Mouse (Mus musculus) embryonic facial prominence, embryonic 11.5 days (tissue): Measurements from ENCODE around the gene Inka1. TPM values are rescaled to one million over a fixed set of nuclear protein-coding genes. Genes with fewer than 3 reads are reported as not detected.

ENCODE experiments used
- ATAC-seq: fragments of 200-750 bp; cut with Nextera tagmentation; replicated peaks from 2 replicates; pipeline ENCODE4 v1.8.0; 2017; ENCODE audit warnings: low read depth; ENCODE audit not compliant: insufficient number of reproducible peaks, low FRiP score, low TSS enrichment
- DNase-seq: peaks from one replicate; pipeline ENCODE4 v3.0.0-alpha.2; 2015; ENCODE audit warnings: low spot score
- H3K27ac ChIP-seq: fragments of 300-500 bp; sonication (generic); replicated peaks from 2 replicates; pipeline ENCODE4 v1.5.1; 2014; ENCODE audit warnings: mild to moderate bottlenecking, low read depth, low read length, control low read depth
- H3K27me3 ChIP-seq: fragments of 300-500 bp; sonication (generic); 2 replicates; pipeline ENCODE4 v1.6.1; 2014; ENCODE audit warnings: mild to moderate bottlenecking, low read length, moderate library complexity, mixed read lengths; ENCODE audit not compliant: control insufficient read depth, insufficient read depth
- H3K36me3 ChIP-seq: fragments of 300-500 bp; sonication (generic); replicated peaks from 2 replicates; pipeline ENCODE4 v1.6.1; 2014; ENCODE audit warnings: low read depth, mild to moderate bottlenecking, low read length, moderate library complexity, mixed read lengths; ENCODE audit not compliant: control insufficient read depth, insufficient read depth
- H3K4me1 ChIP-seq: fragments of 300-500 bp; sonication (generic); 2 replicates; pipeline ENCODE4 v1.6.1; 2014; ENCODE audit warnings: low read length, mixed read lengths; ENCODE audit not compliant: control insufficient read depth, insufficient read depth
- H3K4me2 ChIP-seq: fragments of 300-500 bp; sonication (generic); 2 replicates; pipeline ENCODE4 v1.6.1; 2014; ENCODE audit warnings: low read depth, mild to moderate bottlenecking, control low read depth, low read length, moderate library complexity
- H3K4me3 ChIP-seq: fragments of 300-500 bp; sonication (generic); 2 replicates; pipeline ENCODE4 v1.5.1; 2014; ENCODE audit warnings: low read depth, low read length, control low read depth
- H3K9ac ChIP-seq: fragments of 300-500 bp; sonication (generic); replicated peaks from 2 replicates; pipeline ENCODE4 v1.6.1; 2014; ENCODE audit warnings: mild to moderate bottlenecking, control low read depth, low read length
- H3K9me3 ChIP-seq: fragments of 300-500 bp; sonication (generic); replicated peaks from 2 replicates; pipeline ENCODE4 v1.6.1; 2016; ENCODE audit warnings: mild to moderate bottlenecking, low read length, inconsistent platforms, mixed read lengths; ENCODE audit not compliant: control insufficient read depth
- WGBS: fragments of 180-500 bp; shearing (Covaris S2); extraction: QIAGEN DNeasy Blood & Tissue Kit; methylation state at CpG from one replicate; pipeline ENCODE4 v1.1.7; 2014; 5-methylcytosine and 5-hydroxymethylcytosine counted together
- polyA plus RNA-seq: library from polyadenylated mRNA; unstranded; fragments of >200 nt; fragmentation: Nextera tagmentation; extraction: Ambion mirVana; gene quantifications from 2 replicates; pipeline ENCODE4 v1.2.1, GENCODE M21; 2014

Gene Inka1
- polyA plus RNA-seq, 1 experiment from 2014 or later = 101 TPM

DNA sequence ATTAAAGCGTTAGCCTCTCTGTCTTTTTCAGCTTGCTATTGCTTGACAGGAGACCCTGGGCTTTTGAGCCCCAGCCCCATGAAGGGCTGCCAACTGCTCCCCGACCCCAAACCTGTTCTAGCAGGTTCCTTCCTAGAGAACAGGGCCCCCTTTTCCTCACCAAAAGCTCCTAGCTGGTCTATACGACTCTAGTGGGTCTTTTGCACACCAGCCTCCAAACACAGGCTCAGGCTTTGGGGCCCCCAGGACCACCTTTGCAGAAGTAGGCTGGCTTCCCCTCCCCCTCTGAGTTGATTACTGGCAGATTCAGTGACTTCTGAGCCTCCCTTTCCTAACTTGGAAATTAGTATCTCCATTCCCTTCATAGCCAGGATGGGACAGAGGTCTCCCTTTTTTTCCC, 48.8 kb downstream of the Inka1 start:
- H3K9me3 ChIP-seq = no peaks in the 10 kb centered on the region
- ATAC-seq = no peak
- no peak overlapping the region for H3K27ac ChIP-seq
- DNase-seq = no peak
- H3K4me1 ChIP-seq = peaks cover 2% of the 10 kb centered on the region; the same call in 1 of the 2 replicates
- H3K4me2 ChIP-seq = peak overlapping the region; percentile 91
- H3K36me3 ChIP-seq = no peaks in the 10 kb centered on the region
- H3K4me3 ChIP-seq = peak overlapping the region; percentile 45
- H3K9ac ChIP-seq = no peak overlapping the region; the same call in 1 of the 2 replicates
- 7% methylated on average over 3 of the region's 3 CpGs for WGBS
- H3K27me3 ChIP-seq = no peaks in the 10 kb centered on the region; the same call in 1 of the 2 replicates

DNA sequence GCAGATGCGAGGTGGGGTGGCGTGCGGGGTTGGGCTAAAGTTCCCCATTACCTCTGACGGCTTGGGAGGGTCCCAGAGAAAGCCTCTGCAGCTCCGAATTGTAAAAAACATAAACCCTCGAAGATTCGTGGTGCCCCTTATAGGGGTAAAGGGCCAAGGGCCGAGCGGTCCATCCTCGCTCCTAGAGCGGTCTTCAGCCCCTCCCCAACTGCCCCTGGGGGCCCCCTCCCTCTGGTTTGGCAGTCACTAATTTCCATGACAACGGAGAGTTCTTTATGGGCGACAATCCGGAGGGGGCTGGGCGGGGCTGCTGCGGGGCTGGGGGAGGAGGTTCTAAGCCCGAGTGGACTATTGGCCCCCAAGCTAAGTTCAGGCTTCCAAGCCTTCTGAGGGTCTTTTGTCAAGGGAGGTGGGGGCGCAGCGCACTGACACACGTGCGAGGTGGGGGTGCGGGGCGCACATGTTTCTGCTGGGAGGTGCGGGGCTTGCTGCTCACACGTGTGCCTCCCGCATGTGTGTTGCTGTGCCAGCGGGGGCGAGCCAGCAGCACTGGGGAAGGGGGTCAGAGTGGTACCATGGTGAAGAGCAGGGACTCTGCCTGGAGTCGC, 49.4 kb downstream of the Inka1 start:
- H3K9me3 ChIP-seq = no peaks in the 10 kb centered on the region
- H3K9ac ChIP-seq = peak overlapping the region; percentile 51
- H3K4me1 ChIP-seq = peaks cover 2% of the 10 kb centered on the region; the same call in 1 of the 2 replicates
- ATAC-seq (peak; percentile 50), DNase-seq (peak; percentile 22)
- 1% methylated on average over 29 of the region's 29 CpGs for WGBS
- H3K36me3 ChIP-seq = no peaks in the 10 kb centered on the region
- no peaks in the 10 kb centered on the region; the same call in 1 of the 2 replicates for H3K27me3 ChIP-seq
- H3K4me3 ChIP-seq = peak overlapping the region; percentile 45
- H3K4me2 ChIP-seq = peak overlapping the region; percentile 91
- no peak overlapping the region for H3K27ac ChIP-seq

DNA sequence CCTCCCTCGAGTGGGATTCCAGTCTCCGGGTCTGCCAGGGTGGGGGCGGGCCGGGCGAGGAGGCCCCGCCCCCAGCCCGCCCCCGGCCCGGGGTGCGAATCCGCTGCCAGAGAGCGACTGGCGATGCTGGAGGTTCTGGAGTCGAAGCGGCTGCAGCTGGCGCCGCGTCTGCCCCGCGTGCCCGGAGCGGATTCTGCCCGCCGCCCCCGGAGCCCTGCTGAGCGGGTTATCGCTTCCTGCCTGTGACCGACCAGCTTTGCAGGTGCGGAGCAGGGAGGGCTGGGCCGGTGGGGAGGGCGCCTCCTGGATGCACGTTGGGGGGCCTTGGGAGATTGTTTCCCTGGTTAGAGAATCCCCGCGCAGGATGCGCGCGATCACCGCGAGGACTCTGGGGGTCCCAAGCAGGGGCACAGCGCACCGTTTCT, 49.9 kb downstream of the Inka1 start:
- Histone ChIP-seq H3K27me3 (no peaks in the 10 kb centered on the region; the same call in 1 of the 2 replicates), H3K36me3 (no peaks in the 10 kb centered on the region), H3K4me3 (peak overlapping the region; percentile 45), H3K27ac (no peak overlapping the region), H3K4me2 (peak overlapping the region; percentile 91), H3K4me1 (peaks cover 2% of the 10 kb centered on the region; the same call in 1 of the 2 replicates), H3K9ac (peak overlapping the region; percentile 51), H3K9me3 (no peaks in the 10 kb centered on the region)
- DNase-seq = peak; percentile 67
- ATAC-seq = peak; percentile 7; the same call in 1 of the 2 replicates
- WGBS = under 1% methylated on average over 35 of the region's 41 CpGs

DNA sequence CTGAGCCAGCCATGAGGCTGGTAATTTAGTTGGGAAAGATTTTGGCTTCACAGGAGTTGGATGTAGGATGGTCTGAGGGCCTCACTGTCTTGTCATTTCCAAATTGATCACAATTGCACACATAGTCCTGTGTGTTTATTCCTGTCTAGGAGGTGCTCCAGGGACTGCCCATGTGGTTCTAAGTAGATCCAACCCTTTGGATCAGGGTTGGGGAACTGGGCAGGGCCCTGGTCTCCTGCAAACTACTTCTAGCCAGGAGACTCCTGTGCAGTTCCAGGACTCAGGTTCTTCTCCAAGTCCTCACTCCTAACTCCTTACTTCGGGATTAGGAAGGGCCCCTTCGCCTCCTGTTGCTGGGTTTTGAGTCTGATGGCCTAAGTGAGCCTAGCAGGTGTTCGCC, 50.3 kb downstream of the Inka1 start, which contains the start of gene Camkv:
Camkv (plus strand) TSS at position 301 of the 400 bp plus-strand sequence.
- H3K27me3 ChIP-seq = no peaks in the 10 kb centered on the region; the same call in 1 of the 2 replicates
- no peaks in the 10 kb centered on the region for H3K9me3 ChIP-seq
- peak within 1 kb of the TSS; percentile 45 for H3K4me3 ChIP-seq
- H3K27ac ChIP-seq = no peak within 1 kb of the TSS
- H3K36me3 ChIP-seq = no peaks in the 10 kb centered on the region
- peak within 1 kb of the TSS; percentile 51 for H3K9ac ChIP-seq
- 11% methylated on average over 3 of the region's 3 CpGs for WGBS
- no peak for ATAC-seq
- DNase-seq = no peak
- peak within 1 kb of the TSS; percentile 91 for H3K4me2 ChIP-seq
- H3K4me1 ChIP-seq = peaks cover 2% of the 10 kb centered on the region; the same call in 1 of the 2 replicates

Other genes starting within 250 kb of the Inka1 start
- gene Rbm5, start 214.9 kb downstream of the Inka1 start, polyA plus RNA-seq = 184 and 198 TPM in 2 replicates
- 96.7 and 101 TPM in 2 replicates for gene Rbm6, start 112.6 kb downstream of the Inka1 start, polyA plus RNA-seq
- 11.5 and 12.5 TPM in 2 replicates for gene Mon1a, start 97.7 kb downstream of the Inka1 start, polyA plus RNA-seq
- 0.49 and 0.79 TPM in 2 replicates for gene Mst1r, start 79.0 kb downstream of the Inka1 start, polyA plus RNA-seq
- not detected in 2 replicates for gene Actl11, start 57.4 kb downstream of the Inka1 start, polyA plus RNA-seq
- 3.5 and 4.3 TPM in 2 replicates for gene Camkv, start 50.2 kb downstream of the Inka1 start, polyA plus RNA-seq
- 34.2 and 34.8 TPM in 2 replicates for gene Traip, start 35.7 kb downstream of the Inka1 start, polyA plus RNA-seq
- 12.2 and 13.2 TPM in 2 replicates for gene Uba7, start 10.4 kb downstream of the Inka1 start, polyA plus RNA-seq
- gene Gm20661, start 2.8 kb downstream of the Inka1 start, polyA plus RNA-seq = 4.0 and 4.5 TPM in 2 replicates
- 7.6 and 10.2 TPM in 2 replicates for gene Cdhr4, start 6.6 kb upstream of the Inka1 start, polyA plus RNA-seq
- 0.14 and 0.59 TPM in 2 replicates for gene Gm20662, start 10.5 kb upstream of the Inka1 start, polyA plus RNA-seq
- 28.0 and 30.1 TPM in 2 replicates for gene Ip6k1, start 16.6 kb upstream of the Inka1 start, polyA plus RNA-seq
- gene Gmppb, start 63.4 kb upstream of the Inka1 start, polyA plus RNA-seq = 19.2 and 19.9 TPM in 2 replicates
- 1.4 and 1.5 TPM in 2 replicates for gene Amigo3, start 67.3 kb upstream of the Inka1 start, polyA plus RNA-seq
- 0.28 and 0.31 TPM in 2 replicates for gene Mst1, start 94.6 kb upstream of the Inka1 start, polyA plus RNA-seq
- gene Rnf123, start 97.5 kb upstream of the Inka1 start, polyA plus RNA-seq = 22.0 and 23.5 TPM in 2 replicates
- gene Apeh, start 108.7 kb upstream of the Inka1 start, polyA plus RNA-seq = 45.3 and 47.2 TPM in 2 replicates
- 0.97 and 1.1 TPM in 2 replicates for gene Bsn, start 204.5 kb upstream of the Inka1 start, polyA plus RNA-seq